Mouse (Mus musculus) T-helper 2 cell (primary cell): ENCODE measurements at regions not wholly inside any gene's neighbourhood (a gene's known extent, or its start where the extent isn't known, plus 50 kb on each side); places are given as distances from the start of the nearest gene placed in this dataset.

Source experiments
- in situ Hi-C: fragments of 300-600 bp; cut with MboI, MseI; formaldehyde crosslinking; loops from one replicate; pipeline ENCODE4 v1.15.1; 2025; ENCODE audit warnings: high pct_unique_total_duplicates

DNA sequence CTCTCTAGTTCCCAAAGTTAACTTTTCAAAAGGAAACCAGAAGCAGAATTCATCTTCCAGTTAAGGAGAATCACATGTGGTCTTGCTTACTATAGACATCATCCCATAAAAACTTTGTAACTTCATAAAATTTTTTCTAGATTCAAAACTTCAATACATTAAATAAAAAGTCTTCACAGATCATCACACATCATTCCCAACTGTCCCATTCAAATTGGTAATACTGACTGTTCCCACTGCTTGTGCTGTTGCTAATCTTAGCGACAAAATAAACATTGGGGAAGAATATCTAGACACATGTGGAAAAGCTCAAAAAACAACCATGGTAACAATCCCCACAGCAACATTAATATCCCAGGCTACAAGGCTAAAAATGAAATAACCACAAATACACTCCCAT lies 210.0 kb upstream of the Lrrn1 start:
- in situ Hi-C loops: no loop called here

- in situ Hi-C loops: no loop called here
Observed at GRCm38 (mm10) chr6:107350503-107350902, 179.1 kb upstream of the Lrrn1 start.

GRCm38 (mm10) chr6:107375274-107375673 lies 154.3 kb upstream of the Lrrn1 start:
- in situ Hi-C loops: no loop called here

GRCm38 (mm10) chr6:107378489-107378888 lies 151.1 kb upstream of the Lrrn1 start:
- in situ Hi-C loops: no loop called here

DNA sequence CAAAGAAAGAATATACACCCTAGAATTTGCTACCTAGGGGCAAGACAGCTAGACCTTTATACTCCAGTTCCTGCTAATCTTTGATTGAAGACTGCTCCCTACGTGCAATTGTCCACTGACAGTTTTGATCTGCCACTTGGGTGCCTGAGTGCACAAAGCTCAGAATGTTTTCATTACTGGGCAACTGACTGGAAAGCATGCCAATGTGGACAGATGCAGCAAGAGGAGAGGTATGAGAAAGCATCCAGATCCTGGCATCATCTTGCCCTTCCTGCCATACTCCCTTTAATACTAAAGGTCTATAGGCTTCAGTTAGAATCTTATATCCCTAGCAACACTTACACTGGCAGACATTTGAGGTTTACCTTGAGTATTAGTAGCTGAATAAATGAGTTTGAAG lies 148.9 kb upstream of the Lrrn1 start:
- in situ Hi-C loops: loop anchor here (10.0 kb wide), 1 partner anchor 584 kb away; no protein-coding TSS in a partner anchor

DNA sequence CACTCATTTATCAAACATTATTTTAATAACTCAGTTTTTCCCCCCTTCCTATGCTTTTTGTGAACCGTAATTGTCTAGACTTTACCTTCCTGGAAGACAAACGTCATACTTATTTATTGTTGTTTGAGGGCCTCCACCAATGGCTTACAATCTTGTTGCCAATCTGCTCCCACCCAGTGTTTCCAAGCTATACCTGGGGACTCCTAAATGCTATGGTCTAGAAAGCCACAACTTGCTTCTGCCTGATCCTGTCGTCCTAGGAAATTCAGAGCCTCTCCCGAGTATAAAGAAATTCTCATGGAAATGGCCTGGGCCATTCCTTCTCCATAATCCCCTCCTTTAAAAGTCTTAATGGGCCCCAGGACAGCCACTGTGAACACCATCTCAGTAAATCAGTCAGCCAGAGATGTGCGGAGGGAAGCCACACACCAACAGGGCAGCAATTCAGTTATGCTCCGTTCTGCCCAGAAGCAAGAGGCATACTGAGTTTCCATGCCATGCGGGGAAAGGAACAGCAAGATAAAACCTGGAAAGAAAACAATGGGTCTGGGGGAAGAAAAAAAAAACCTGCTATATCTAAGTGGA lies 143.4 kb upstream of the Lrrn1 start:
- in situ Hi-C loops: loop anchor here (10.0 kb wide), 1 partner anchor 579 kb away; no protein-coding TSS in a partner anchor

- in situ Hi-C loops: loop anchor here (5.0 to 10.0 kb wide), 2 partner anchors 82 to 575 kb away; no protein-coding TSS in a partner anchor
Observed at GRCm38 (mm10) chr6:107389892-107390291, 139.7 kb upstream of the Lrrn1 start.

DNA sequence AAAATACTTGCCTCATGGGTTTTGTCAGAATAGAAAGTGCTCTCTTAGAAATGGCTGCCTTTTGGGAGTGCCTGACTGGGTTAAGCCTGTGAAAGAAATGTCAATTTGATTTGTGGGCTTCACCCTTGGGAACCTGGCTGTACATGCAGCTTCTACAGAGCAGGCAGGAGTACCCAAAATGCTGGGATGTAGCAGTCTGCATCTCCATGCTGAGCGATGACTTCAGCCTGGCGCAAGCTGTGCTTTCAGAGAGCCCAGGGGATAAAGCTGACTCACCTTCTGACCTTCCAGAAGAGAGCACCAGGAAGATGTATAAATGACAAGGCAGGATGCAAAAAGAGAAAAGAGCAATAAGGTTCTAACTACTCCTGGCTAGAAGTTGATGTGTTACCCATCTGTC lies 135.0 kb upstream of the Lrrn1 start:
- in situ Hi-C loops: loop anchor here (5.0 kb wide), 1 partner anchor 78 kb away; no protein-coding TSS in a partner anchor

DNA sequence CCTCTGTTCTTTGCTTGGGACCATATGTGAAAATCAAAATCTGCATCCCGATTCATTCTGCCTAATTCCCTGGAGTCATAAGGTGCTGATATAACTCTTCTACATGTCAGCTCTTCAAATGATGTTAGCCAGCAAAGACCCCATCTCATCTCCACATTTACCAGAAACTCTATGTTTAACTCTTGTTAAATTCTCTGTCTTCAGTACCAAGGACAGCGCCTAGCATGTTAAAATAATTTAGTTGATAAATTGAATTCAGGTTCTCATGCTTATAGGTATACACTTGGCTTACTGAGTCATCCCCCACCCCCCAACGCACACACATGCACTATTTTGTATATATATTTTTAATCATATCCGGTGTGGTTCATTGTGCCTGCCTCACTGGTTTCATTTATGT lies 113.8 kb upstream of the Lrrn1 start:
- in situ Hi-C loops: no loop called here

DNA sequence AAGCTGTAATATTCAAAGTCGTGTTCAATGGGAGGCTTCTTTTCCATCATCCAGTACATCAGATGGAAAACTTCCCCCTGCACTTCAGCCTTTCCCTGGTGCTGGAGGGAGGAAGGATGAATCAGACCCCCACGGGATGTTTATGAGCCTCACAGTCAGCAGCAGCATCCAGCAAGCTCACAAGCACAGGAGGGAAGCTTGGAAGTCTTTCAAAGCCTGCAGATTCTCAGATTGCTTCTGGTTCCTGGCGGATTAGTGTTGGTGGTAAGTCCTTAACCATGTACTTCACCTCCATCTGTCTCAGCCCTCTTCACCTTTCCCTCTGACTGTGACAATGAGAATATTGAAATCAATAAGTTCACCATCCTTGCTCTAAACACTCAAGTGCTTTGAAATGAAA lies 107.5 kb upstream of the Lrrn1 start:
- in situ Hi-C loops: loop anchor here (10.0 kb wide), 1 partner anchor 1883 kb away; no protein-coding TSS in a partner anchor

GRCm38 (mm10) chr6:107426529-107426928 lies 103.0 kb upstream of the Lrrn1 start:
- in situ Hi-C loops: loop anchor here (10.0 kb wide), 1 partner anchor 1878 kb away; no protein-coding TSS in a partner anchor

DNA sequence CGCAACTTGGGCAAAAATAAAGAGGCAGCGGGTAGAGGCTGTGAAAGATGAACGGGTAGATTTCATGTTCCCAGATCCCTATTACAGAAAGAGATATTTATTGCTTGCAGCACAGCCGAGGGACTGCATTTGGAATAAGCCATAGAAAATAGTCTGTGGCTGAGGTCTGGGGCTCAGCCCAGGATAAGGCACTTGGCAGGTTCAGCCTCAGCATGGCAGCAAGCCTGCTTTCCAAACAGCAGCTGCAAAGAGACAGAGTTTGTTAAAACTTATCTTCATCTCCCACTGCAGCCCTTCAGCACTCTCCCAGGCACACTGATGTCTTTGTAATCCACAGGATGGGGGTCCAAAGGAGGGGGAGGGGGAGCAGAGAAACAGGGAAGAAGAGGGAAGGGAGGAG lies 98.5 kb upstream of the Lrrn1 start:
- in situ Hi-C loops: no loop called here

GRCm38 (mm10) chr6:107442058-107442457 lies 87.5 kb upstream of the Lrrn1 start:
- in situ Hi-C loops: no loop called here

- in situ Hi-C loops: no loop called here
Observed at GRCm38 (mm10) chr6:107444336-107444735, 85.2 kb upstream of the Lrrn1 start.

GRCm38 (mm10) chr6:107459220-107459619 lies 70.3 kb upstream of the Lrrn1 start:
- in situ Hi-C loops: no loop called here

- in situ Hi-C loops: no loop called here
Observed at GRCm38 (mm10) chr6:107462440-107462839, 67.1 kb upstream of the Lrrn1 start.

- in situ Hi-C loops: loop anchor here (5.0 kb wide), 1 partner anchor 81 kb away; no protein-coding TSS in a partner anchor
Observed at GRCm38 (mm10) chr6:107473395-107473794, 56.2 kb upstream of the Lrrn1 start.

GRCm38 (mm10) chr6:107474125-107474524 lies 55.4 kb upstream of the Lrrn1 start:
- in situ Hi-C loops: loop anchor here (5.0 kb wide), 1 partner anchor 82 kb away; no protein-coding TSS in a partner anchor
